Mouse (Mus musculus) neural tube, embryonic 11.5 days (tissue): ENCODE results near the gene Pfas. TPM values are rescaled to one million over a fixed set of nuclear protein-coding genes. Genes with fewer than 3 reads are reported as not detected.
A peak's percentile ranks its signal among the peaks of the same experiment; 100 is the strongest.
"Not testable (repeated sequence)": the region's sequence is repeated elsewhere in the genome, so short reads cannot be mapped to it uniquely, and the experiment has no call there.

Experiments
- ATAC-seq: fragments of 200-750 bp; cut with Nextera tagmentation; 2 replicates; pipeline ENCODE4 v1.8.0; 2017; ENCODE audit warnings: moderate number of reproducible peaks, mild to moderate bottlenecking, moderate TSS enrichment, moderate library complexity; ENCODE audit not compliant: insufficient read depth, low FRiP score, low TSS enrichment
- DNase-seq: peaks from one replicate; pipeline ENCODE4 v3.0.0-alpha.2; 2015; ENCODE audit warnings: low spot score
- H3K27ac ChIP-seq: fragments of 300-500 bp; sonication (generic); 2 replicates; pipeline ENCODE4 v1.5.1; 2014; ENCODE audit warnings: low read depth, mild to moderate bottlenecking, low read length
- H3K27me3 ChIP-seq: fragments of 300-500 bp; sonication (generic); 2 replicates; pipeline ENCODE4 v1.6.1; 2014; ENCODE audit warnings: mild to moderate bottlenecking, low read length, mixed read lengths; ENCODE audit not compliant: control insufficient read depth, insufficient read depth
- H3K36me3 ChIP-seq: fragments of 300-500 bp; sonication (generic); 2 replicates; pipeline ENCODE4 v1.6.1; 2014; ENCODE audit warnings: mild to moderate bottlenecking, low read length, moderate library complexity, mixed read lengths; ENCODE audit not compliant: control insufficient read depth, insufficient read depth
- H3K4me1 ChIP-seq: fragments of 300-500 bp; sonication (generic); 2 replicates; pipeline ENCODE4 v1.6.1; 2014; ENCODE audit warnings: low read length, mixed read lengths; ENCODE audit not compliant: control insufficient read depth, insufficient read depth
- H3K4me2 ChIP-seq: fragments of 300-500 bp; sonication (generic); 2 replicates; pipeline ENCODE4 v1.6.1; 2014; ENCODE audit warnings: low read depth, mild to moderate bottlenecking, moderate library complexity
- H3K4me3 ChIP-seq: fragments of 300-500 bp; sonication (generic); 2 replicates; pipeline ENCODE4 v1.5.1; 2014; ENCODE audit warnings: low read depth, low read length
- H3K9ac ChIP-seq: fragments of 300-500 bp; sonication (generic); 2 replicates; pipeline ENCODE4 v1.6.1; 2014; ENCODE audit warnings: mild to moderate bottlenecking, low read length
- H3K9me3 ChIP-seq: fragments of 300-500 bp; sonication (generic); 2 replicates; pipeline ENCODE4 v1.6.1; 2016; ENCODE audit warnings: low read length; ENCODE audit not compliant: control insufficient read depth
- WGBS: fragments of 180-500 bp; shearing (Covaris S2); extraction: QIAGEN DNeasy Blood & Tissue Kit; methylation state at CpG from one replicate; pipeline ENCODE4 v1.1.7; 2014; 5-methylcytosine and 5-hydroxymethylcytosine counted together
- polyA plus RNA-seq: library from polyadenylated mRNA; unstranded; fragments of >200 nt; fragmentation: Nextera tagmentation; extraction: Ambion mirVana; gene quantifications from 2 replicates; pipeline ENCODE4 v1.2.1, GENCODE M21; 2014

Pfas gene
- polyA plus RNA-seq, 1 experiment from 2014 or later = 30.7 TPM

- Histone ChIP-seq H3K27ac (no peak overlapping the region), H3K4me2 (no peak overlapping the region), H3K27me3 (no peaks in the 10 kb centered on the region), H3K4me3 (no peak overlapping the region), H3K4me1 (no peaks in the 10 kb centered on the region), H3K9me3 (no peaks in the 10 kb centered on the region), H3K36me3 (peaks cover 30% of the 10 kb centered on the region), H3K9ac (no peak overlapping the region)
- no peak for DNase-seq
- ATAC-seq = no peak
- 87% methylated on average over 11 of the region's 11 CpGs for WGBS
Measured at GRCm38 (mm10) chr11:68987365-68987882, 20.8 kb downstream of the Pfas start.

- DNase-seq (peak; percentile 79), ATAC-seq (no peak)
- H3K4me1 ChIP-seq = no peaks in the 10 kb centered on the region
- H3K36me3 ChIP-seq = peaks cover under 1% of the 10 kb centered on the region; the same call in 1 of the 2 replicates
- 33% methylated on average over 4 of the region's 4 CpGs for WGBS
- no peak overlapping the region for H3K9ac ChIP-seq
- no peak overlapping the region for H3K4me2 ChIP-seq
- H3K27me3 ChIP-seq = no peaks in the 10 kb centered on the region
- no peak overlapping the region for H3K4me3 ChIP-seq
- H3K9me3 ChIP-seq = no peaks in the 10 kb centered on the region
- H3K27ac ChIP-seq = no peak overlapping the region
Measured at GRCm38 (mm10) chr11:68982639-68983369, 25.5 kb downstream of the Pfas start.

- Histone ChIP-seq H3K27me3 (no peaks in the 10 kb centered on the region), H3K4me2 (no peak overlapping the region), H3K9me3 (no peaks in the 10 kb centered on the region), H3K27ac (no peak overlapping the region), H3K4me1 (no peaks in the 10 kb centered on the region), H3K9ac (no peak overlapping the region), H3K36me3 (no peaks in the 10 kb centered on the region), H3K4me3 (no peak overlapping the region)
- ATAC-seq (no peak), DNase-seq (no peak)
- 59% methylated on average over 3 of the region's 3 CpGs for WGBS
Measured at GRCm38 (mm10) chr11:68980919-68981318, 27.3 kb downstream of the Pfas start.

GRCm38 (mm10) chr11:68979320-68979733, 28.9 kb downstream of the Pfas start:
- no peak overlapping the region for H3K27ac ChIP-seq

DNA sequence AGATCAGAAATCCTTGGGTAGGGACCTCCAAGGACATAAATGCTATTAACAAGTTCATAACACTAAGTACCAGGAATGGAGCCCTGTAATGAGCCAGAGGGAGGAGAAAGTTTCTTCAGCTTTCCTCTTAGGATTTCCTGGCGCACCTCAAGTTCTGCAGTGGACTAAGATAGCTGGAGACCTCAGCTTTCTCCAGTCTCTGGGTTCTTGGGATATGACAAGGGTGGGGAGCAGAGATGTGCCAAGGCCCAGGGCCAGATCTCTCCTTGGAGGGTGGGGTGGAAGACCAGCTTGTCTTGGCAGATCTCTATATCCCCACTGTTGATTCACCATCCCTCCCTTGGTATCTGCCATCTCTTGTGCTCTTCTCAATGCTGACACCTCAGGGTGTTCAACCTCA, 32.7 kb downstream of the Pfas start:
- Histone ChIP-seq H3K27ac (no peak overlapping the region), H3K9ac (no peak overlapping the region), H3K4me2 (no peak overlapping the region), H3K9me3 (no peaks in the 10 kb centered on the region), H3K4me1 (0 out of 2 replicates have a peak, but pooled peaks cover 4% of the 10 kb centered on the region), H3K4me3 (no peak overlapping the region), H3K27me3 (no peaks in the 10 kb centered on the region), H3K36me3 (no peaks in the 10 kb centered on the region)
- DNase-seq (no peak), ATAC-seq (no peak)
- 89% methylated on average over 1 of the region's 1 CpGs for WGBS

More at GRCm38 (mm10) chr11:68979320-68979733, 28.9 kb downstream of the Pfas start:
- no peaks in the 10 kb centered on the region for H3K36me3 ChIP-seq
- no peak overlapping the region for H3K4me2 ChIP-seq
- DNase-seq (no peak), ATAC-seq (no peak)
- H3K4me3 ChIP-seq = no peak overlapping the region
- no peaks in the 10 kb centered on the region for H3K9me3 ChIP-seq
- no peak overlapping the region for H3K9ac ChIP-seq
- no peaks in the 10 kb centered on the region for H3K4me1 ChIP-seq
- 71% methylated on average over 5 of the region's 5 CpGs for WGBS
- no peaks in the 10 kb centered on the region for H3K27me3 ChIP-seq

- no peak within 1 kb of the TSS for H3K4me3 ChIP-seq
- H3K9ac ChIP-seq = peak within 1 kb of the TSS; percentile 39; the same call in 1 of the 2 replicates
- ATAC-seq (no peak), DNase-seq (no peak)
- H3K36me3 ChIP-seq = no peaks in the 10 kb centered on the region
- H3K27ac ChIP-seq = no peak within 1 kb of the TSS
- H3K4me1 ChIP-seq = 0 out of 2 replicates have a peak, but pooled peaks cover 4% of the 10 kb centered on the region
- H3K4me2 ChIP-seq = peak within 1 kb of the TSS; percentile 53
- H3K27me3 ChIP-seq = no peaks in the 10 kb centered on the region
- WGBS = 83% methylated on average over 7 of the region's 7 CpGs
- H3K9me3 ChIP-seq = no peaks in the 10 kb centered on the region
Measured at GRCm38 (mm10) chr11:68975085-68975484, 33.2 kb downstream of the Pfas start, which contains the start of gene Rangrf. Rangrf (minus strand) TSS chr11:68975185.

GRCm38 (mm10) chr11:68974059-68974450, 34.2 kb downstream of the Pfas start:
- ATAC-seq = no peak
- 35% methylated on average over 6 of the region's 6 CpGs for WGBS
- H3K9ac ChIP-seq = peak overlapping the region; percentile 39
- H3K4me2 ChIP-seq = peak overlapping the region; percentile 53
- 0 out of 2 replicates have a peak, but pooled peaks cover 4% of the 10 kb centered on the region for H3K4me1 ChIP-seq
- no peak for DNase-seq
- no peak overlapping the region for H3K27ac ChIP-seq
- H3K36me3 ChIP-seq = no peaks in the 10 kb centered on the region
- peak overlapping the region; percentile 43 for H3K4me3 ChIP-seq
- no peaks in the 10 kb centered on the region for H3K27me3 ChIP-seq
- no peaks in the 10 kb centered on the region for H3K9me3 ChIP-seq

DNA sequence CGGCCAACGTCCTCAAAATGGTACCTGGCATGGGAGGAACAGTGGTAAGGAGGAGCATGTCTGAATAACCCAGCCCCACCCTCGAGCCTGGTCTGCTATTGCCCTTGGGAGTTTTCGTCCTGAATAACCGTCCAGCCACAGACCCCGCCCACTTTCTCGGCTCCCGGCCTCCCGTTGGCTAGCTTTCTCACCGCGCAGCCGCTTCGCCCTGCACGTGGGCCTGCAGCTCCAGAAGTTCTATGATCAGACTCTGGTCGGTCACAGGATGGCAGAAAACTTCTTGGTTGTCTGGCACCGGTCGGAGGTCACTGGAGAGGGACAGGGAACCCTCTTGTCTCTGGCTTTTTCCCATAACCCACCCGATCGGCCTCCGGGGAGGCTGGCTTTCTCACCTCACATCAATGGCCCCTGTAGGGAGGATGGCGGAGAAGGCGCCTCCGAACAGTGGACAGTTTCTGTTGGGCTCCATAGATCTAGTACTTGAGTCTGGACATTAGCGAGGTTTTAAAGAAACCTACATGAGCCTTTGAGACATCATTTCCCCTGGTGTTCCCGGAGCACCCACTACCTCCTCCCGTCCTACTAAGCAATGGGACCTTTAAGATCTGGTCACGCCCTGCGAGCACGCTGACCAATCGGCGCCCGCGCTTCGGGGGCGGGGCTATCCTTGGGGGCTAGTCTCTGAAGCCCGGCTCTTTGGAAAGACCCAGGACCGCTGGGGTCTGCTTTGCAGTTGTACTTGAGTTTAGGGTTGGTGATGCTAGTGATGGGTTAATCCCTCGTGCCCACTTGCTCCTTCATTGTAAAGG, 34.8 kb downstream of the Pfas start:
- DNase-seq = peak; percentile 93
- not testable (repeated sequence) for H3K27me3 ChIP-seq, H3K27ac ChIP-seq, H3K36me3 ChIP-seq, H3K9me3 ChIP-seq, H3K4me1 ChIP-seq
- Histone ChIP-seq H3K9ac (peak overlapping the region; percentile 39), H3K4me2 (peak overlapping the region; percentile 53), H3K4me3 (peak overlapping the region; percentile 43)
- peak; percentile 94 for ATAC-seq
- under 1% methylated on average over 37 of the region's 38 CpGs for WGBS
